Mouse (Mus musculus) kidney, adult 2 months (tissue): Measurements from ENCODE around the gene Gpr183.

Experiments
- CTCF ChIP-seq: fragments of 200-500 bp; conservative IDR thresholded peaks from 2 replicates; pipeline ENCODE4 v1.5.1; 2011; ENCODE audit warnings: low read depth, mild to moderate bottlenecking, control low read depth, low read length, moderate library complexity, mixed read lengths; ENCODE audit not compliant: insufficient read depth, insufficient read length
- POLR2A ChIP-seq: fragments of 200-500 bp; IDR thresholded peaks from one replicate; pipeline ENCODE4 v1.6.1; 2011; ENCODE audit warnings: low read depth, low read length, control low read depth

DNA sequence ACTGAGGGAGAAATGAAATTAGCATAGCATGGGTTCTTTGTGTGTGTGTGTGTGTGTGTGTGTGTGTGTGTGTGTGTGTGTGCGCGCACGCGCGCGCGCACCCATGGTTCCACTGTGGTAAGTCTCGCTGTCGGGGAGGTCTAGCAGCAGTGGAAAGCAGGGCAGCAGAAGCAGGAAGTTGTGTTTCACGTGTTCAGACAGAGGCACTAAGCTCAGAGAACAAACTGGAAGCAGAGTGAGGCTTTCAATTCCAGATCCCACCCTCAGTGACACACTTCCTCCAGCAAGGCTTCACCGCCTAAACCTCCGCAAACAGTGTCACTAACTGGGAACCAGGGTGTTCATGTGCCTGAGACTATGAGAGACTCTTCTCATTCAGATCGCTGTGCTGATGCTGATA lies 44.5 kb upstream of the Gpr183 start:
- no peak for TF ChIP-seq POLR2A
- no peak for TF ChIP-seq CTCF
